Mouse (Mus musculus) gastrocnemius, postnatal 36 days (tissue): ENCODE measurements at regions not wholly inside any gene's neighbourhood (a gene's known extent, or its start where the extent isn't known, plus 50 kb on each side); places are given as distances from the start of the nearest gene placed in this dataset.

ENCODE experiments used
- DNase-seq, 2 experiments: peaks; one replicate each; pipeline ENCODE4 v3.0.0; 2022
- intact Hi-C: fragments of 180-260 bp; cut with DNase I; formaldehyde crosslinking; loops from one replicate; pipeline ENCODE4 v1.15.1; 2025

DNA sequence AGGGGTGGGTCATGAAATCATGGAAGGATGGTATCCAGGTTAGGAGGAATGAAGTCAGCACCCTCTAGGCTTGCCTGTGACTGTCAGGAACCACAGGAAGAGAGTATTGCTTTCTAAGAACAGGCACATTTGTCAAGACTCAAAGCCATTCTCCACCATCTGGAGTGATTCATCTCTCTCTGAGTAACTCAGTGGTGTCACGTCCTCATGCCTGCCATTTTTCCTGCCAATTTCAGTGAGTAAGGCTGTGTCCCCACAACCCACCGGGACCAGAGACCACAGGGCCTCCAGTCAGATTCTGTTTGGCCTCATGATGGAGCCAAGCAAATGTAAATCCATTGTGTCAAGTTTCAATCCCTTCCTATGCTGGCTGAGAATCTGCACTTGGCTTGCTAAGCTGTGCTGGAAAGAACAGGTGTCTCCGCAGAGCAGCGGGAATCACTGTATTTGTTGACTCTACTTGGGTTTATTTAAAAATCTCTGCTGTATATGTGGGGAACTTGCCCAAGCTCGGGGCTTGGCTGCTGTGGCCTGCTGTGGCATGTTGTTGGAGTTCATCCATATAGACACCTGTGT, 230.0 kb upstream of the Mki67 start:
- DNase-seq, result no peak
- intact Hi-C loops, result no loop called here

DNA sequence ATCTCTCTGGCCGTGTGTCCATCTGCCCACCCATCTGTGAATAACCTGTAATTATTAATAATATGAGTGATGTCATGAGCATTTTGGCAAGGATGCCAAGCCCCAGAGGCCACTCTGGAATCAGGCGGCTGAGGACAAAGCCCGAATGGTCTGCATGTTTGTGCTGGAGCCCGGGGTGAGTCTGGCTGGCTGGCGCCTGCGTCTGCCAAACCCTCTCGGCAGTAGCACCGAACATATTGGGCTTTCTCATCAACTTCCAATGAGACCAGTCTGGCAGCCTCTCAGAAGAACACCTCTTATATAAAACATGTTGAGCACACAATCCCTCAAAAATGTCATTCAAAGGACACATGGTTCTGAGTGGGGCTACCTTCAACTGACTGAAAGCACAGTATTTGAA, 244.9 kb upstream of the Mki67 start:
- DNase-seq, result peak; percentile 15 to 20
- intact Hi-C loops, result no loop called here

DNA sequence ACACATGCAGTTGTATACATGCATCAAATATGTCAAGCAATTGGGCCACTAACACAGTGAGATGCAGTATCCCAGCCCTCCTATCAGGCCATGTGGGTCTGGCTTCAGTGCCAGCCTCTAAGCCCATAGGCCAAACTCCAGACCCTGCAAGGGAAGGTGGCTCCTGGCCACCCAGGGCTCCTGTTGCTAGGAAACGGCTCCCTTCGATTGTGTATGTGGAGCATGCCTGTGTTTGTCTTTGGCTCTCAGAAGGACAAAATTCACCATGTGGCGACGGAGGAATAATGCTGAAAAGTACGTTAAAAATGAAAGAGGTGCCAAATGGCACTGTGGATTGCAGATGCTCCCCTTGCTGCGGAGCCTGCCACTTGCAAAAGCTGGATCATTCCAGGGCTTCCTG, 249.4 kb upstream of the Mki67 start:
- intact Hi-C loops, result no loop called here

DNA sequence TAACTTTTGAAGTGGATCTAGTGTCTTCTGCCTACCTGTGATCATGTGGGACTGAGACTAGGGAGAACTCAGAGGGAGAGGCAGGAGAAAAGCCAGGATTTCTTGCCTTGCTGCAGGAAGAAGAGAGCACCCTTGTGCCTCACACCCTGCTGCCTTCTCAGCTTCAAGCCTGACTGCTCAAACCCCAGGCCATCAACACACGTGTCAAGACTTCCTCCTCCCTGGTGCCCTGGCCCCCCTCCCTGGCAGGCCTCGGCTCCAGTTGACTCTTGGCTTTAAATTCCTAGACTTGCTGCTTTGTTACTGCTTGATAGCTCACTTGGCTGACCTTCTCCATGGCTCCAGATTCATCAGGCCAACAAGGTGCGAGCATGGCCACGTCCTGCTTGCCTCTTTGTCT, 250.1 kb upstream of the Mki67 start:
- no peak for DNase-seq
- intact Hi-C loops, result no loop called here

More for the DNA sequence above, 249.4 kb upstream of the Mki67 start:
- no peak for DNase-seq

DNA sequence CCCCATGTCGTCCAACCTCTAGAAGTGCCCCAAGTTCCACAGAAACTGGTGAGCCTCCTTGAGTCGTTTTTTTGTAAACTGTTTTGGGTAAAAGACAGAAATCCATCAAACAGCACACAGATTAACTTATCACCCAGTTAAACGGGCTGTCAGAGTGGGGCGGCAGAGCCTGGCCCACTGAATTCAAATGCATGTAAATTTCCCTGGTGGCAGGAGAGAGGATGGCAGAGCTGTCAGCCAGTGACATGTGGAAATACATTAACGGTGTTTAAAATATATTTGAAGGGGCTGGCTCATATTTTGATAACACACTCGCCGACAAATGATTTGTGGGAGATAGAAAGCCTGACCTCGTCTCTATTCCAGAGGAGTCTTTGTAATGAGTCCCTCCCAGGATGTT, 252.5 kb upstream of the Mki67 start:
- intact Hi-C loops, result no loop called here
- DNase-seq, result no peak

DNA sequence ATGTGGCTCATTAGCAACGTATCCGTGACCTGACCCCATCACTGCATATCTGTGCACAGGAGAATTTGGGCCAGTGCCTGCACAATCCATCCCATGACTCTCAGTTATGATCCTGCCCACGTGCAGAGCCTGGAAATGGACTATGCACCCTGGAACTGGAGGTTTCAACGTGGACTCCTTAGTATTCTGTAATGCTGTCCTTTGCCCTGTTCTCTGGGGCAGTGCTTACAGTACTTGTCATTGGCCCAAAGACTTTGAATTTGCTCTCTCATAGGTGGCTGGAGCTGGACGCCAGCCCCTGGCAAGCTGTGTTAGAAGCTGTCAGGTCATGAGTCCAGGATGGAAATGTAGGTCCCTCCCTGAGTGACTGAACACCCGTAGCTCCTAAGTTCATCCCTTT, 269.9 kb upstream of the Mki67 start:
- intact Hi-C loops, result no loop called here
- no peak for DNase-seq

DNA sequence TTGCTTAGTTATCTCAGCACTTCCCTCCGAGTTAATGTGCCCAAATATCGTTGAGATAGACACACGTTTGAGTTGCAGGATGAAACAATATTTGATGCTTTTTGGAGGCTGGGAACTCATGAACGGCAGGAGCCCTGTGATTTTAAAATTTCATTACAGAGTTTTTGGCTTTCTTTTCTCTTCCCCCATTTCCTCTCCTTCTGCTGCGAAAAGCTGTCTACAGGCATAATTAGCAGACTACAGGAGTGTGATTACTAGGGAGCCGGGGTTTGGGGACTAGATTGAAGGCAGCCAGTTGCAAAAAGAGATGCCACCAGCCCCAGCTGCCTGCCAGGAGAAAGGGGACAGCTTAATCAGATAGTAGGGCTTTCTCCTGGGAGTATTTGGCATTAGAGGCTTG, 274.2 kb upstream of the Mki67 start:
- DNase-seq, result no peak
- intact Hi-C loops, result no loop called here

DNA sequence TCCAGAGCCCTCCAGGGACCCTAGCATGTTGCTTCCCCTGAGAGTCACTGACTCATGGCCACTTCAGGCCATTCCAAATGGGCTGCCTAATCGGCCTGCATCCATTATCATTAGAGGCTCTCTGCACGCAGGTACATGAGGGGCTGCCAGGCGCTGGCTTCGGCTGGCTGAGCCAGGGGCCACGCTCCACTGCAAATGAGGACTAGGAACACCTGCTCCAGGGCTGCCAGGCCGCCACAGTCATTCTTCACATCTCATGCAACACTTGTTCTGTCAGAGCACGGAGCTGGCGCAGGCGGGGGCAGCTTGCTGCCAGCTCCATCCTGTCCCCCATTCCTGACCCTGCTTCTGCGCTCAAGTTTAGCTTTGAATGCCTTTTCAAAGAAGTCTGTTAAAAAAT, 280.7 kb upstream of the Mki67 start:
- intact Hi-C loops, result no loop called here
- no peak for DNase-seq

DNA sequence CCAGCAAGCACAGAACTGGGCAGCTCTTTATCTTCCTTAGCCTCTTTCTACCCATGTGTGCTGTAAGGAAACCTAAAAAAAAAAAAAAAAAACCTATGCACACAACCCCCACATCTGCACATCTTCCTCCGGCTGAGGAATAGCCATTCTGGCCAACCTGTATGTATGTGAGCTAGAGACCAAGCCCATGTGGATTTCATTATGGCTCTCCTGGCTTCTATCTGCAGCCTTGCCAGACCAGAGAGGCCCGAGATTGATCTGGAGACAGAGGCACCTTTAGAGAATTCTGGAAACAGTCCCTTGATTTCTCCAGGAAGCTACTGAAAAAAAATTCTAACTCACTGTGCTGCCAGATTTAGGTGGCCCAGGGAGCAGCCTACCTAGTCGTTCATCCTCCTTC, 281.5 kb upstream of the Mki67 start:
- DNase-seq, result no peak

DNA sequence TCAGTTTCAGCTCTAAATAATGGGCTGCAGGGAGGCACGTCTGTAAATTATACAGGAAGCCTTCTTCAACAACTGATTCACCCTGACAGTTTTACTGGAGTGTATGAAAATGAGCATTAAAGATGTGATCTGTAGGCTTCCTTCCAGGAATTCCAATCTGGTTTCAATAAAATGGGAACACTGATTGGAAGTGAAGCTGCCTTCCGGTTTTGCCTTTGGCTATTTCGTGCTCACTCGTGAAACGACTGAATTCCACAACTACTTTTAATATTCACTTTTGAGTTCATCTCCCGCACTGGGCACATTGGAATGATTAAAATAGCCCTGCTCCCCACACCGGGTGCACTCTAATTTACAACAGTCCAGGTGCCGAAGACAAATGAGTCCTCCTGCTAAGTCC, 286.2 kb upstream of the Mki67 start:
- no peak for DNase-seq
- intact Hi-C loops, result no loop called here

More for the DNA sequence above, 281.5 kb upstream of the Mki67 start:
- intact Hi-C loops, result no loop called here

DNA sequence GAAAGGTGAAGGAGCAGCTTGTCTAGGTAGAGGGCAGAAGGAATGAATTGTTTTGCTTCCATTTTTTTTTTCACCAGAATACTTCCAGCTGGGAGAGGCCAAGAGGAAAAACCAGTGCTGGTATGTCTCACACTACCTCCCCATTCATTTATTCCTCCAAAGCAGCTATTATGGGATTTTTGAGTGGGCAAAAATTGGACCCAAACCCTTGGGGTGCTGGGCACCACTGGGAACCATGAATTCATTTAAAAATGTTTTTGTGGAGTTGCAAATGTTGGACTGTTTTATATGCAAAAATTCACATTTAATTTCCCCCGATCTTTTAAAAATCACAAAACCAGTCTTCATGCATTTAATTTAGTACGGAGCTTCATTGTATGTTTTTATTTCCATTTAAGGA, 287.1 kb upstream of the Mki67 start:
- intact Hi-C loops, result no loop called here

DNA sequence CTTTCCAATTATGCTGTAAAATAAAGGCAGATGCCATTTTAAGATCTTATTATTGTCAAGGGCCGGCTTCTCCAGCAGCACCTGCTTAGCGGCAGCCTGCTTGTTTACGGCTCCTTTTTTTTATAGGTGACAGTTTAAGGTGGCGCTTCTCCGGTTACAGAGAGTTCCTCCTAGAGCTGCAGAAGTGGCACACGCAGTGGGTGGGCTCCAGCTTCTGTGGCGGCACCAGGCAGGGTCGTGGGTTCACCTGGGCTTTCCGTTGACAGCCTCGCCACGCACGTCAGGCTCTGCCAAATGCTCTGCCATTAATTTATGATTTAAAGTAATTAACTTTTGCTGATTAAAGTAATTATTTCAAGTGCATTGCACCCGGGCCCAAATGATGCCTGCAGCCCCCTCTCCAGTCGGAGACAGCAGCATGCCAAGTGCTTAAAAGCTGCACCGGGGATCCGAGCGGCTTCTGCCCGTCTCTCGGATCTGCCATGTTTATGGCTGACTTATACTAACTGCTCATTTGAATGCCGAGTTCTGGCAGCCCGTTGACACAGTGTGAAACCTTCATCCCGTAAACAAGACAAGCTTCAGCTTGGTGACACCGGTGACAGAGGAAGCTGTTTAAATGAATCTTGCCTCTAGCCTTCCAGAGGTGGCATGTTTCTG, 291.8 kb upstream of the Mki67 start:
- intact Hi-C loops, result no loop called here
- DNase-seq, result no peak

More for the DNA sequence above, 287.1 kb upstream of the Mki67 start:
- no peak for DNase-seq

DNA sequence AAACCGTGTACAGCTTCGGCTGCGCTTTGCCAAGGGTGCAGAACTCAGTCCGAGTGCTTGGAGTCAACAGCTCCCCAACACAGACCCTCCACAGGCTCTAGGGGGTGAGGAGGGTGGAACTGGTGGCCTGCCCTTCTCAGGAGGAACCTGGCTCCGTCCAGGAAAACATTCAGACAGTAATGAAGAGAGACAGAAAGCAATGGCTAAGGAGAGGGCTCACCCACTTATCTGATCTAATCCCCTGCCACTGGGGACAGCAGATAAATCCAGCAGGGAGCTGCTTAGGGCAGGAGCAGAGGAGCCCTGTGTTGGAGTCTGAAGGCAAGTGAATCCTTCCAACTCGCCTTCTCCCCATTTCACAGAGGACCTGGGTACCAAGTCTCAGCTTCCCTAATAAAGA, 292.3 kb upstream of the Mki67 start:
- intact Hi-C loops, result no loop called here
- no peak for DNase-seq

DNA sequence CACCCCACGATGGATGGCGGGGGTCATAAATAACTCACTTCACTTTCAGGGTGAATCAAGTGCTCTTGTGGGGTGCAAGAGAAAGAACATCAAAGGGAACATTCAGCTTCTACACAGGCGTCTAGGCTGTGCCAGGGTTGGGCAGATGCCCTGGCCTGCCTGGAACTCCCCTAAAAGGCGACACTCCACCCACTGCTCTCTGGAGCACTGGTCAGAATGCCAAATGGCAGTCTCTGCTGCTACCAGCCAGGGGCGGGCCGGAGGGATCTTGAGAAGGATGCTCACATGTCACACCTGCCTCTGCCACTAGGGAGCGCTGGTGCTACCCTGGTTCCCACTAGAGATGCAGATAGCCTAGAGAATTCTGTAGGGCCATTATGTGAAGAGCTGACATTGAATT, 293.9 kb upstream of the Mki67 start:
- peak; percentile 44 to 62 for DNase-seq
- intact Hi-C loops, result no loop called here

DNA sequence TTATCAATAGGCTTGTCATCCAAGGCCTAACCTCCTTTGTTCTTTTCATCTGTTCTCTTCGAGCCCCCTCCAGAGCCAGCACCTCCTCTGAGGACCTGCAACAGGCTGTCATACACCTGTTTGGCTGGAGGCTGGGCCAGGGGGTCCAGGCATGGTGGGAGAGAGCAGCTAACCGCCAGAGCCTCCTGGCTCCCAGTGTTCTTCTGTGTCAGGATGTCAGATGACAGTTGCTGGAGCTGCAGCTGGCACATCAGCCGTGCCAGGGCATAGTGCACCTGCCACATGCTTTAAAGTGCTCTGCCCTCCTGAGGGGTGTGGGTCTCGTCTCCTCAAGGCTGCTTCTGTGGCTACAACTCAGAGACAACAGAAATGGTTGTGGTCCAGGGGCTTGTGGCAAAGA, 298.5 kb upstream of the Mki67 start:
- intact Hi-C loops, result no loop called here
- DNase-seq, result no peak

DNA sequence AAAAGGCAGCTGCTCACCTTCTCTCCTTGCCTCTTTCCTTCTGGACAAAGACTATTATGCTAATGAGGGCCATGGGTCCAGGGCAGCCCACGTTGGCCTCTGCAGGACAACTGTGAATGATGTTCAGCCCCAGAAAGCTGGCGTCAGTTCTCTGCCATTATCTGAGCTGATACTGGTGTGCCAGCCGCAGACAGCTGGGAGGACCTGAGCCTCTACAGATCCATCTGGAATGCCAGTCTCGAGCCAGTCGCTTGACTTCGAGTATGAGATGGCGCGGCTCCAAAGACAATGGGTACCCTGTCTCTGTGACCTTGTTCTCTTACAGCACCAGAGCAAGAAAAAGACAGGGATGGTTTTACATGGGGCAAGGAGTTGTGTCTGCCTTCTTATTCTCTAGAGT, 300.8 kb upstream of the Mki67 start:
- intact Hi-C loops, result no loop called here

DNA sequence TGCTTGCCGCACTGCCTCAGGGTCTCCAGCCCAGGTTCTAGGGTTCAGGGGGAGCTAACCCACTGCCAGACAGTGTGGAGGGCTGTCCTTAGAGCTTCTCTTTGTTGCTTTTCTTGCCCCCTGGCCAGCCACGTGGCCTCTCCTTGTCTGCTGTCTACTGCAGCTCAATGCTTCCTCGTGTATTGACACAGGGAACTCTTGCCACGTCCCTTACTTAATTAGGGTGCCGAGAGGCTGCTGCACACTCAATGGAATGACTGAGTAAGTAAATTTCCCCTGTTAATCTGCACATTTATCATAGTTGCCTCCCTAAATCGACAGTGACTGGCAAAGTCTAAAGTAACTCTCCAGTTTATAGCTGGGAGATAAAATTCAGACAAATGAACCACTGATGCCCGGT, 304.4 kb upstream of the Mki67 start:
- intact Hi-C loops, result no loop called here
- DNase-seq, result no peak

More for the DNA sequence above, 300.8 kb upstream of the Mki67 start:
- DNase-seq, result no peak

DNA sequence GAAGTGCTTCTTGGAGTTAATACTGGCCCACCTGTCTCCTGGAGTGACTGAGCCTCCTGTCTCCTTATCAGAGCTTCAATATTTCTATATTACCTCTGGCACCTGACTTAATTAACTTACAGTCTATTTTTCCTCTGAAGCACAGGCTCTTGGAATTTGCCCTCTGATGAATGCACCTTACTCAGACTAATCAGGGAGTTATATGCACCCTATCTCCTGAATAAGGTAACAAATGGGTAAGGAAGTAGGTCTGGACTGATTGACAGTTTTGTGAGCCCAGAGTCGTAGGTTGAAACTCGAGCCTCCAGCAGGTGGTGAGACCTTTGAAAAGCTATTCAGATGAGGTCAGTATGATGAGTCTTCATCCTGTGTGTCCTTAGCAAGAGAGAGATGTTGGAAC, 304.9 kb upstream of the Mki67 start:
- no peak for DNase-seq
- intact Hi-C loops, result no loop called here

DNA sequence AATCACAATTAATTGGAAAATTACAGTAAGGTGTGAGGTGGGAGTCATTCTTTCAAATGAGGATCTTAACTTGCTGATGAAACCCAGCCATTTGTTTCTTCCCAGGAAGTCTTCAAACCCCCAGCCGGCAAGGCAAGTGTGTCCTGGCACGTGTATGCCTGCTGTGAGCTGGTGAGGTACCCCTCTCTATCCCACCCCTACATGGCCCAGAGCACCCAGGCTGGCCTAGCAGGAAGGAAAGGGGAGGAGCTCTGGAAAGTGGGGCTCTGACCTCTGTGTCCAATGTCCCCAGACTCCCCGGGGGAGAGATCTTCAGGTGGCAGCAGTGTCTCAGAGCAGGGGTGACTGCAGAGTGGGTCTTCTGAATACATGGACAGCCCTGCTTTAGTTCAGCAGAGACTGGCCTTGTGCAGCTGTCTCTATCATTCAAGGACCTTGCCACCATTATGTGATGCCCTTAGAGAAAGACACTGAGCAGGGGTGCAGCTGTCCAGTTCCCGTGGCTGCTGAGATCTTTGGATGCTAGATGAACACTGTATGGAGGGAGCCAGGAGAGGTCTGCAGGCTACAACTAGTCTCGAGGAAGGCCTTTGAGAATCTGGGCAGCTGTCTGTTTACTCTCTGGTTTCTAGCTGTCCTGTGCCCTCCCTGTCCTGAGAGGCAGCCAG, 306.8 kb upstream of the Mki67 start:
- DNase-seq, result no peak

DNA sequence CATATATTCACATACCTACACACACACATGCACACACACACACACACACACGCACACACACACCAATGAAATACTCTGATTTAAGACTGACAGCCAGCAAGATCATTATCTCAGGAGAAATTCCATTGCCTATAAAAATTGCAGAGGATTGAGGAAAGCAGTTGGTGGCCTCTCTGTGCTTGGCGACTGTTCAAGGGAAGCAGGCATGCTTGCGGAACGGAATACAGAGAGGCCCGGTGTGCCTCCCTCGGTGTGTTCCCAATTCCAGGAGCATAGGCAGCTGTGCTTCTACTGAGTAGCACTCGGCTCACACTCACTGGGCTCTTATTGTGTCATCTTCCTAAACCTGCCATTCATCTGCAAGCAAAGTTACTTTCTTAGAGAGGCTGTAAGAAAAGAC, 310.3 kb upstream of the Mki67 start:
- intact Hi-C loops, result no loop called here

More for the DNA sequence above, 306.8 kb upstream of the Mki67 start:
- intact Hi-C loops, result no loop called here

DNA sequence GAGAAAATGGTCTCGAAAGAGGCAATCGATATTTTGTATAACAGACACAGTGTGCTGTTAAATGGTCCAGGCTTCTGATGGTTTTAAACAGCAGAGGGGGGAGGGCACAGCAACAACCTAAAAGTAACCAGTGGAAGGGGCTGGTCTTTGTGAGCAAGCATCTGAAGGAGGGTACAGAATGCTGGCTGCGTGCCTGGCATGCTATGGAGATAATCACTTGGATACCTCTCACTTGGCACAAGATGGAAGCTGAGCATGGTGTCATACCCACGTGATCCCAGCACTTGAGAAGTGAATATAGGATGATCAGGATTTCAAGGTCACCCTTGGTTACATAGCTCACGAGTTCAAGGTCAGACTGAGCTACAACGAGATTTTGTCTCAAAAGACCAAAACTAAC, 315.9 kb upstream of the Mki67 start:
- DNase-seq, result no peak
- intact Hi-C loops, result no loop called here

More for the DNA sequence above, 310.3 kb upstream of the Mki67 start:
- no peak for DNase-seq

DNA sequence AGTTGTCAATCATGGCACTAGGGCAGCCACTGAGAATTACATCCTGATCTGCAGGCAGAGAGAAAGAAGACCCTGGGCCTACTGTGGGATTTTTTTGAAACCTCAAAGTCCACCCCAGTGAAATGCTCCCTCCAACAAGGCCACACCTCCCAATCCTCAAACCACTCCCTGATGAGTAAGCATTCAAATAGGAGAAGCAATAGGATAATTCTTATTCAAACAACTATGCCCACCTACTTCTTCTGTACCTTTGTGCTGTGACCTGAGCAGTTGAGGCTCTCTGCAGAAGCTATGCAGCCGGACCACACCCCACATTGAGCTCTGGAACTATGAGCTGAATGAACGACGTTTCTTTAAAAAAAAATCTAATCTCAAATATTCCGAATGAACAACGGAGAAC, 317.4 kb upstream of the Mki67 start:
- DNase-seq, result no peak
- intact Hi-C loops, result no loop called here
